In genomic region chr2:84883942-84884341, GRCm38 (mm10) we compare ENCODE assay signal across 11 mouse cellular contexts. TPM values are rescaled to one million over a fixed set of nuclear protein-coding genes. Genes with fewer than 3 reads are reported as not detected.
DNase-seq lines count a peak whose midpoint lies in the region; ATAC-seq and TF ChIP-seq lines count a peak whose summit lies in the region.
"Had no signal": no experiment of that assay in that cellular context is flagged by ENCODE, and none has a peak within 500 bp of the region (broad histone marks: within the 10 kb centered on the region; RNA-seq: fewer than 3 reads in every experiment).

No protein-coding gene starts in this region.

- ATAC-seq in embryonic facial prominence, embryonic 12.5 days (ENCODE audit: insufficient number of reproducible peaks, insufficient read depth, low FRiP score, low TSS enrichment) = no peak
- no peak for ATAC-seq in forebrain, embryonic 11.5 days (replicated peaks; ENCODE audit: low FRiP score)
- no peak for ATAC-seq in midbrain, embryonic 13.5 days

- H3K36me3 ChIP-seq in embryonic facial prominence, embryonic 12.5 days = no peaks in the 10 kb centered on the region
- H3K36me3 ChIP-seq in forebrain, embryonic 11.5 days (ENCODE audit: control insufficient read depth, insufficient read depth, low read length) = no peaks in the 10 kb centered on the region
- no peaks in the 10 kb centered on the region for H3K36me3 ChIP-seq in midbrain, embryonic 13.5 days
- H3K36me3 ChIP-seq: heart, embryonic 12.5 days had no signal

- H3K4me2 ChIP-seq in embryonic facial prominence, embryonic 12.5 days (replicated peaks) = peak overlapping the region; percentile 43
- no peak overlapping the region for H3K4me2 ChIP-seq in forebrain, embryonic 11.5 days (ENCODE audit: low read depth, low read length, severe bottlenecking)
- peak overlapping the region; percentile 52 for H3K4me2 ChIP-seq in midbrain, embryonic 13.5 days (replicated peaks)

- H3K27ac ChIP-seq in layer of hippocampus, adult 2 months = peak overlapping the region; percentile 95
- H3K27ac ChIP-seq in embryonic facial prominence, embryonic 12.5 days = no peak overlapping the region
- H3K27ac ChIP-seq in forebrain, embryonic 11.5 days (ENCODE audit: low read depth, low read length) = no peak overlapping the region
- no peak overlapping the region for H3K27ac ChIP-seq in midbrain, embryonic 13.5 days

- peaks cover 35% of the 10 kb centered on the region for H3K4me1 ChIP-seq in embryonic facial prominence, embryonic 12.5 days
- H3K4me1 ChIP-seq in forebrain, embryonic 11.5 days (replicated peaks; ENCODE audit: control insufficient read depth, insufficient read depth, low read length) = peaks cover 15% of the 10 kb centered on the region; the same call in 1 of the 2 replicates
- H3K4me1 ChIP-seq in midbrain, embryonic 13.5 days (replicated peaks) = peaks cover 52% of the 10 kb centered on the region

- no peak overlapping the region for H3K9ac ChIP-seq in embryonic facial prominence, embryonic 12.5 days
- no peak overlapping the region for H3K9ac ChIP-seq in forebrain, embryonic 11.5 days (ENCODE audit: low read length)
- H3K9ac ChIP-seq in midbrain, embryonic 13.5 days (replicated peaks) = no peak overlapping the region

- 66% methylated on average over 4 of the region's 4 CpGs for WGBS in embryonic facial prominence, embryonic 12.5 days
- WGBS in forebrain, embryonic 11.5 days = 60% methylated on average over 4 of the region's 4 CpGs
- 65% methylated on average over 4 of the region's 4 CpGs for WGBS in midbrain, embryonic 13.5 days

- no peaks in the 10 kb centered on the region for H3K9me3 ChIP-seq in embryonic facial prominence, embryonic 12.5 days
- no peaks in the 10 kb centered on the region for H3K9me3 ChIP-seq in forebrain, embryonic 11.5 days (ENCODE audit: control insufficient read depth, low read length)
- H3K9me3 ChIP-seq in midbrain, embryonic 13.5 days = no peaks in the 10 kb centered on the region
- H3K9me3 ChIP-seq: heart, embryonic 12.5 days had no signal

- peaks cover 94% of the 10 kb centered on the region for H3K27me3 ChIP-seq in embryonic facial prominence, embryonic 12.5 days
- H3K27me3 ChIP-seq in forebrain, embryonic 11.5 days (ENCODE audit: control insufficient read depth, insufficient read depth, low read length) = peaks cover 62% of the 10 kb centered on the region
- H3K27me3 ChIP-seq in midbrain, embryonic 13.5 days = peaks cover 89% of the 10 kb centered on the region

- no peak for DNase-seq in layer of hippocampus, adult 2 months (ENCODE audit: low spot score in 2 of 2)
- DNase-seq in layer of hippocampus, postnatal 36 days = no peak
- peak; percentile 45 for DNase-seq in forebrain, embryonic 11.5 days (ENCODE audit: low spot score)
- DNase-seq in gastrocnemius, postnatal 25 days = no peak
- no peak for DNase-seq in gastrocnemius, postnatal 4 days (ENCODE audit: low spot score in 2 of 2)
- DNase-seq: kidney, adult 8-10 months; lung, postnatal 10 days had no signal

- H3K4me3 ChIP-seq in layer of hippocampus, adult 2 months = peak overlapping the region; percentile 87
- 0 out of 2 replicates have a peak overlapping the region, but pooled peaks have one; percentile 23 for H3K4me3 ChIP-seq in embryonic facial prominence, embryonic 12.5 days
- H3K4me3 ChIP-seq in forebrain, embryonic 11.5 days (ENCODE audit: low read depth, low read length) = no peak overlapping the region
- no peak overlapping the region; the same call in 1 of the 2 replicates for H3K4me3 ChIP-seq in midbrain, embryonic 13.5 days (replicated peaks)
- H3K4me3 ChIP-seq: myocyte had no signal

- TF ChIP-seq CTCF in layer of hippocampus, adult 2 months (conservative IDR thresholded peaks at IDR 0.05) = no peak

RNA-seq across cellular contexts. Expression of gene Rtn4rl2, which starts 2.6 kb away (rescaled TPM):
- 10 to 100 TPM; 85.9 to 88.8 TPM for total RNA-seq in layer of hippocampus, adult 2 months (2021)
- 10 to 100 TPM; 91.2 to 94.8 TPM for total RNA-seq in layer of hippocampus, postnatal 36 days (2021)
- polyA plus RNA-seq in embryonic facial prominence, embryonic 12.5 days (2016; fragmentation: Nextera tagmentation; extraction: Ambion mirVana) = 5.2 and 5.4 TPM in 2 replicates
- 5.2 and 6.5 TPM in 2 replicates for polyA plus RNA-seq in forebrain, embryonic 11.5 days (2014; fragmentation: Nextera tagmentation; extraction: Ambion mirVana)
- polyA plus RNA-seq in midbrain, embryonic 13.5 days (2015; fragmentation: Nextera tagmentation; extraction: Ambion mirVana) = 2.2 and 3.6 TPM in 2 replicates
- under 1 TPM; 0.43 to 0.54 TPM for total RNA-seq in gastrocnemius, postnatal 25 days (2021)
- total RNA-seq in gastrocnemius, postnatal 4 days (2021) = under 1 TPM; 0.37 to 0.80 TPM

RNA-seq across cellular contexts. Expression of gene Slc43a1, which starts 45.3 kb away (rescaled TPM):
- total RNA-seq in layer of hippocampus, adult 2 months (2021) = under 1 TPM; 0.27 to 0.79 TPM
- total RNA-seq in layer of hippocampus, postnatal 36 days (2021) = 1 to 10 TPM in 1 of 2 experiments, under 1 TPM in 1; 0.48 to 1.2 TPM
- polyA plus RNA-seq in embryonic facial prominence, embryonic 12.5 days (2016; fragmentation: Nextera tagmentation; extraction: Ambion mirVana) = 19.0 and 19.6 TPM in 2 replicates
- polyA plus RNA-seq in forebrain, embryonic 11.5 days (2014; fragmentation: Nextera tagmentation; extraction: Ambion mirVana) = 22.0 and 27.5 TPM in 2 replicates
- 2.6 and 3.3 TPM in 2 replicates for polyA plus RNA-seq in midbrain, embryonic 13.5 days (2015; fragmentation: Nextera tagmentation; extraction: Ambion mirVana)
- 1 to 10 TPM; 7.7 to 8.4 TPM for total RNA-seq in gastrocnemius, postnatal 25 days (2021)
- 1 to 10 TPM; 5.6 to 7.8 TPM for total RNA-seq in gastrocnemius, postnatal 4 days (2021)

RNA-seq across cellular contexts. Expression of gene Slc43a3, which starts 52.4 kb away (rescaled TPM):
- total RNA-seq in layer of hippocampus, adult 2 months (2021) = under 1 TPM; 0.61 to 0.84 TPM
- 1 to 10 TPM in 1 of 2 experiments, under 1 TPM in 1; 0.37 to 2.6 TPM for total RNA-seq in layer of hippocampus, postnatal 36 days (2021)
- polyA plus RNA-seq in embryonic facial prominence, embryonic 12.5 days (2016; fragmentation: Nextera tagmentation; extraction: Ambion mirVana) = 30.4 and 35.9 TPM in 2 replicates
- 18.0 and 18.2 TPM in 2 replicates for polyA plus RNA-seq in forebrain, embryonic 11.5 days (2014; fragmentation: Nextera tagmentation; extraction: Ambion mirVana)
- polyA plus RNA-seq in midbrain, embryonic 13.5 days (2015; fragmentation: Nextera tagmentation; extraction: Ambion mirVana) = 4.8 and 5.4 TPM in 2 replicates
- total RNA-seq in gastrocnemius, postnatal 25 days (2021) = 10 to 100 TPM; 22.9 to 23.4 TPM
- total RNA-seq in gastrocnemius, postnatal 4 days (2021) = 10 to 100 TPM; 29.4 to 29.7 TPM

RNA-seq across cellular contexts. Expression of gene Timm10, which starts 57.1 kb away (rescaled TPM):
- 10 to 100 TPM; 48.7 to 57.5 TPM for total RNA-seq in layer of hippocampus, adult 2 months (2021)
- 10 to 100 TPM; 45.0 to 48.7 TPM for total RNA-seq in layer of hippocampus, postnatal 36 days (2021)
- 39.4 and 41.3 TPM in 2 replicates for polyA plus RNA-seq in embryonic facial prominence, embryonic 12.5 days (2016; fragmentation: Nextera tagmentation; extraction: Ambion mirVana)
- polyA plus RNA-seq in forebrain, embryonic 11.5 days (2014; fragmentation: Nextera tagmentation; extraction: Ambion mirVana) = 43.0 and 43.4 TPM in 2 replicates
- 53.6 and 54.5 TPM in 2 replicates for polyA plus RNA-seq in midbrain, embryonic 13.5 days (2015; fragmentation: Nextera tagmentation; extraction: Ambion mirVana)
- 10 to 100 TPM; 49.3 to 51.3 TPM for total RNA-seq in gastrocnemius, postnatal 25 days (2021)
- total RNA-seq in gastrocnemius, postnatal 4 days (2021) = 10 to 100 TPM; 48.9 to 51.4 TPM

Comparison
In these comparisons a context has a peak if more than half of its experiments do, and no peak if none do; other contexts are left out.
1. H3K4me3 ChIP-seq: peak in layer of hippocampus, adult 2 months (single experiment) and embryonic facial prominence, embryonic 12.5 days (single experiment); none in forebrain, embryonic 11.5 days (single experiment) and midbrain, embryonic 13.5 days (single experiment).
2. RNA of gene Rtn4rl2, which starts 2.6 kb away (total RNA-seq): 91.2 to 94.8 TPM in layer of hippocampus, postnatal 36 days and 85.9 to 88.8 TPM in layer of hippocampus, adult 2 months; 0.37 to 0.80 TPM in gastrocnemius, postnatal 4 days and 0.43 to 0.54 TPM in gastrocnemius, postnatal 25 days; every median in the first group is over 10 times any median in the second.
3. RNA of gene Slc43a3, which starts 52.4 kb away (total RNA-seq): 29.4 to 29.7 TPM in gastrocnemius, postnatal 4 days and 22.9 to 23.4 TPM in gastrocnemius, postnatal 25 days; 0.37 to 2.6 TPM in layer of hippocampus, postnatal 36 days and 0.61 to 0.84 TPM in layer of hippocampus, adult 2 months; every median in the first group is over 4 times any median in the second.